Mouse (Mus musculus) heart, postnatal 36 days (tissue): Measurements from ENCODE around the gene F8. TPM values are rescaled to one million over a fixed set of nuclear protein-coding genes. Genes with fewer than 3 reads are reported as not detected.
"Not testable (repeated sequence)": the region's sequence is repeated elsewhere in the genome, so short reads cannot be mapped to it uniquely, and the experiment has no call there.

Experiments
- DNase-seq, 2 experiments: peaks; one replicate each; pipeline ENCODE4 v3.0.0; 2021 to 2022
- intact Hi-C: fragments of 180-260 bp; cut with DNase I; formaldehyde crosslinking; loops from one replicate; pipeline ENCODE4 v1.15.1; 2025
- total RNA-seq, 2 experiments: library from RNA; stranded (reverse); gene quantifications; 2 replicates each; pipeline ENCODE4 v1.2.3; 2021

Gene F8
- total RNA-seq, 2 experiments from 2014 or later, result 1.4 to 1.9 TPM

- no peak for DNase-seq
- intact Hi-C loops, result no loop called here
Measured at GRCm38 (mm10) chrX:75148414-75148813, 234.0 kb downstream of the F8 start.

DNA sequence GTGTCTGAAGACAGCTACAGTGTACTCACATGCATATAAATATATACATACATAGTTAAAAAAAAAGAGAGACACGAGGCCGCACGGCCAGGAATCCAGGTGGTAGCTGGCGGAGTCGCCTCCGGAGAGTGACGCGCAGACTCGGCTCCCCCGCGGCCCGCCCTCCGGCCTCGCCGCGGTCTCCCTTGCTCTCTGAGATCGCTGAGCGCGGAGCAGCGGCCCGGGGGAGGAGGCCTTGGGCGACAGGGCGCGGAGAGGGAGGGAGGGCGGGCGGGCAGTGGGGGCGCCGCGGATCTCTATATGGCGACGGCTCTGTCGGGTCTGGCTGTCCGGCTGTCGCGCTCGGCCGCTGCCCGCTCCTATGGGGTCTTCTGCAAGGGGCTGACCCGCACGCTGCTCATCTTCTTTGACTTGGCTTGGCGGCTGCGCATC is 239.3 kb downstream of the F8 start:
- intact Hi-C loops, result not testable (repeated sequence)
- DNase-seq, result peak in 1 of 2 experiments; percentile 7

- no peak for DNase-seq
- intact Hi-C loops, result no loop called here
Measured at GRCm38 (mm10) chrX:75138182-75138581, 244.2 kb downstream of the F8 start.

DNA sequence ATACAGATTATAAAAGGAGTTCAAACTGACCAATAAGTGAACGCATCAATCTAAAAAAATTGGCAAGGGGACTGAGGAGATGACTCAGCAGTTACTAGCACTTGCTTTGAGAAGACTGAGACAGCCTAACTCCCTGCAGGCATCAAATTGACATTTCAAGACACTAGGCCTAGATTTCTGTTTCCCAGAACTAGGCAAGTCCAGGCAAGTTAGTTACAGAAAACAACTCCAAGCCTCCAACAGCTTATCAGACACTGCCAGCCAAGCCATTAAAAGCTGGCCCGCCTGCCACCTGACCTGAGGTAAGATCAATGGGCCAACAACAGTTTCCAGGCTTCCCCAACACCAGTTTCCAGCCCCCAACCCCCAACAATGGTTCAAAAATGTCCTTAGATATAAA is 244.7 kb downstream of the F8 start:
- intact Hi-C loops, result no loop called here
- no peak for DNase-seq

DNA sequence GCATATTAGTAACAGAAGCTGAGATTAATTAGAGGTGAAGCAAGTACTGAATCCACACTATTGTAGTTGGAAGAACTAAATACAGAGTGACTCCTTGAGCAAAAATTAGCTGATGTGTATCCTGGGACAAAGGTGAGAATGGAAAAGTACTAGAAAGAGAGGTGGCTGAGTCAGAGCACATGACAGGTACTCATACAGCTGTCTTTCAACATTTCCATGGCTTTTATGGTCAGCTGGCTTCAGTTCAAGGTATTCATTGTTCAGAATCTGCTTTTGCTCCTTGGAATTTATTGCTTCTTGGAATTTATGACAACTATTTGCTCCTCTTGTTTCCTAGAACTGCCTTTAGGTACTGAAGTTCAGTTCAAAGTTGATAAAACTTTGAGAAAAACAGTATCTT is 245.5 kb downstream of the F8 start:
- intact Hi-C loops, result no loop called here
- no peak for DNase-seq

GRCm38 (mm10) chrX:75130467-75131160 is 251.8 kb downstream of the F8 start, which contains the start of gene Mpp1:
Mpp1 (minus strand) TSS chrX:75131016.
- DNase-seq, result peak; percentile 76 to 77
- intact Hi-C loops, result no loop called here

- no peak for DNase-seq
- intact Hi-C loops, result no loop called here
Measured at GRCm38 (mm10) chrX:75129474-75129873, 252.9 kb downstream of the F8 start.

DNA sequence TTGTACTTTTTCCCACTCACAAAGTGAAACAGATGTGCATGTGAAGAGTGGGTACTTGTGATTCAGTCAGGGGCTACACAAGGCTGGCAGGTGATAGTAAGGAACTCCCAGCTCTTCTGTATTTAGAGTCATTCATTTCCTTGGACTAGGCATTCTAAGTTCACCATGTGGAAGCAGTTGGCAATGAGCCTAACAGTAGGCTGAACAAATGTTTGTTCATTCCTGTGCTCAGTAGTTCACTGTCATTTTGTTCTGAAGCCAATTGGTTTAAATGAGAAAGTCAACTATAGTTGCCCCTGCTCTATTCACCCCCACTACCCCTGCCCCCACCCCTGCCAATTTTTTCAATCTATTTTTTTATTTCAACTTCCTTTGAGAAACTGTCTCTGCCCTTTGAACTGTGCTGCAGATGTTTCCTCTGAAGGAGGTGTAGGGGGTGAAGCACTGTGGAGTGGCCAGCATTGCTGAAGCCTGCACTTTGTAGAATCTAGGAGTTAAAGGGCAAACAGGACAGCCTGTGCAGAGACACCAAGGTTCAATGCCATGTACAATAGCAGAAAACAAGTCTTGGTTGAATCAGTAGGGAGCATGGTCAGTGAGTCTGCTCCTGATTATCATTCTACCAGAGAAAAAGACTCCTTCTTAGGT is 254.0 kb downstream of the F8 start:
- intact Hi-C loops, result no loop called here
- DNase-seq, result no peak

DNA sequence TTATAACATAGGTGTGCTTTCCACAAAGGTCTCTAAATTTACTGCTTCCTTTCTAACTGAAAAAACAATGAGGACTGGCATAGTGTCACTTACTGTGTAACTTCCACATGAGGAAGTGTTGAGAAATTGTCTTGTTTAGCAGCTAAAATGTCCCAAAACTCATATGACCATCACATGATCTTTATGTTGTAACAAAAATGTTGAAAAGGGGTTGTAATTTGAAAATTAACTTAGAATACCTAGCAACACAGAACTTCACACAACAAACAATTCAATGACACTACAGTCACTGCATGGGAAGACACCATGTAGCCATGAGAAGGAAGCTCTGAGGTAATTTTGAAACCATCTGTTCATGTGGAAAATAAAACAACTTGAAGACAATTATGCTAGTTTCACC is 255.5 kb downstream of the F8 start:
- intact Hi-C loops, result no loop called here
- no peak for DNase-seq

- DNase-seq, result no peak
- intact Hi-C loops, result no loop called here
Measured at GRCm38 (mm10) chrX:75125606-75126005, 256.8 kb downstream of the F8 start.

Other genes with a start within 250 kb of the F8 start
- not detected for gene Smim9, start 218.8 kb downstream of the F8 start, total RNA-seq
- 100 to 1,000 TPM; 169 to 170 TPM for gene Fundc2, start 216 bp downstream of the F8 start, total RNA-seq
- gene Cmc4, start 34.0 kb upstream of the F8 start, total RNA-seq, result 1 to 10 TPM; 9.2 to 9.8 TPM
- gene Mtcp1, start 34.0 kb upstream of the F8 start, total RNA-seq, result 1 to 10 TPM; 2.6 to 4.8 TPM
- 10 to 100 TPM; 26.9 to 33.7 TPM for gene Brcc3, start 34.0 kb upstream of the F8 start, total RNA-seq
- gene Vbp1, start 131.7 kb upstream of the F8 start, total RNA-seq, result 10 to 100 TPM; 41.8 to 45.0 TPM
- gene Rab39b, start 195.6 kb upstream of the F8 start, total RNA-seq, result under 1 TPM in 1 of 2 experiments, not detected in 1; 0.14 TPM